Mouse (Mus musculus) cerebellum, adult 8-10 months (tissue): ENCODE measurements around the gene Skiv2l.

Experiments
- DNase-seq: peaks from one replicate; pipeline ENCODE4 v3.0.0; 2022

Gene Skiv2l

DNA sequence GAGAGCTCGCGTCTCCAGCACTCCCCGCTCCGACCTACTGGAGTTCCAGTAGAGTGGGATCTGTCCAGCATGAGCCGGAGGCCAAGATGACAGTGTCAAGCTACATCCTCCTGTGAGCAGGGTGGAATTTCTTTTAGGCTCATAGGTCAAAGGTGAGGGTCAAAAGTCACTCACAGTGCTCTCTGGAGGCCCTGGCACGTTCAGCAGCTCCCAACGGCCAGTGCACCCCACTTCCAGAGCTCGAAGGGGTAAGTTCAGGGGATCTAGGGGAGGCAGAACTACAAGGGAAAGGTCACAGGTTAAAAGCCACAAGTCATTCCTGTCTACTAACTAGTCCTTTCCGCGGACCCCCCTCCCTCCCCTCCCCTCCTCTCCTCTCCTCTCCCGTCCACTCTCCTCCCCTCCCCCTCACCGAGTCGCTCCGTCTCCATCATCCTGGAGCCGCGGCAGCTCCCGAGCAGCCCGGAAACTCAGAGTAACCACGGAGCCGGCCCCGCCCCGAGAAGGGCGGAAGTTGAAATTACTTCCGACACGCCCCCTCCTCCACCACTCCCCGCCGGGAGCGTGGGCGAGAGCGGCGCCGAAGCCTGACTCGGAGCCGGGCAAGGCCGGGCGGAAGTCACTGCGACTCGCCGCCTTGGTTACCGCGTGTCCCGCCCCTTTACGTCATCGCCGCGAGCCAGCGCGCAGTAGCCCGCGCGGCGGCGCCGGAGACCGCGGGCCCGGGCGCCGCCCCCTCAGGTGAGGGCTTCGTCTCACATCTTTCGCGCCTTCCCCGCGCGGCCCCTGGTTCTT is at the start of gene Skiv2l, which contains the start of gene Nelfe:
Skiv2l (minus strand) TSS at position 489 of the 795 bp plus-strand sequence.
Nelfe (plus strand) TSS at position 670 of the 795 bp plus-strand sequence.
- DNase-seq: peak; percentile 97

DNA sequence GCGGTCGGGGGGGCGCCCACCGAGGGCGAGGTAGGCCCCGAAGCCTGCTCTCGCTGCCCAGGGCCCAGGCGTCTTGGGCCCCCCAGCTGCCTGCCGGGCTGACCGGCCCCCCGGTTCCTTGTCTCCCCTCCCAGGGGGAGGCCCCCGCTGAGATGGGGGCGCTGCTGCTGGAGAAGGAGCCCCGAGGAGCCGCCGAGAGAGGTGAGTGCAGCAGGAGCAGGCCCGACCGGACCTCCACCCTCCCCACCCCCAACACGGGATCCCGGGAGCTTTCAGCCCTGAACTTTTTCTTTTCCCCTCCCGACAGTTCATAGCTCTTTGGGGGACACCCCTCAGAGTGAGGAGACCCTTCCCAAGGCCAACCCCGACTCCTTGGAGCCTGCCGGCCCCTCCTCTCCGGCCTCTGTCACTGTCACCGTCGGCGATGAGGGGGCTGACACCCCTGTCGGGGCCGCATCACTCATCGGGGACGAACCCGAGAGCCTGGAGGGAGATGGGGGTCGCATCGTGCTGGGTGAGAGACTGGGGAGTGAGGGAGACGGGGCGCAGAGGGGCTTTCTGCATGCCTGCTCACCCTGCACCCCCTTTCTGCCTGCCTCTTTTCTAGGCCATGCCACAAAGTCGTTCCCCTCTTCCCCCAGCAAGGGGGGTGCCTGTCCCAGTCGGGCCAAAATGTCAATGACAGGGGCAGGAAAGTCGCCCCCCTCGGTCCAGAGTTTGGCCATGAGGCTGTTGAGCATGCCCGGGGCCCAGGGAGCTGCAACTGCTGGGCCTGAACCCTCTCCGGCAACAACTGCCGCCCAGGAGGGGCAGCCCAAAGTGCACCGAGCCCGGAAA is 49.3 kb upstream of the Skiv2l start:
- peak; percentile 49 for DNase-seq

DNA sequence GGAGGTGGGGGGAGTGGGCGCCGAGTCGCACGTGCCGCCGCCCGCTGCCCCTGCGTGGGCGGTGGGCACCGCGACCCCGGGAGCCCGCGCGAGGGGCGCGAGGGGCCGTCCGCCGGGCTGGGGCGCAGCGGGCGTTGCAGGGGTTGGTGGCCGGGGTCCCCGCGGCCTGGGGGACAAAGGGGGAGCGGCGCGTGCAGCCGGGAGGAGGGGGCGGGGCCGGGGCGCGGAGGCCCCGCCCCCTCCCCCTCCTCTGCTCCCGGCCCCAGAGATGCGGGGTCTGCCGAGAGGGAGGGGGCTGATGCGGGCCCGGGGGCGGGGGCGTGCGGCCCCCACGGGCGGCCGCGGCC is 48.7 kb upstream of the Skiv2l start:
- DNase-seq: no peak

DNA sequence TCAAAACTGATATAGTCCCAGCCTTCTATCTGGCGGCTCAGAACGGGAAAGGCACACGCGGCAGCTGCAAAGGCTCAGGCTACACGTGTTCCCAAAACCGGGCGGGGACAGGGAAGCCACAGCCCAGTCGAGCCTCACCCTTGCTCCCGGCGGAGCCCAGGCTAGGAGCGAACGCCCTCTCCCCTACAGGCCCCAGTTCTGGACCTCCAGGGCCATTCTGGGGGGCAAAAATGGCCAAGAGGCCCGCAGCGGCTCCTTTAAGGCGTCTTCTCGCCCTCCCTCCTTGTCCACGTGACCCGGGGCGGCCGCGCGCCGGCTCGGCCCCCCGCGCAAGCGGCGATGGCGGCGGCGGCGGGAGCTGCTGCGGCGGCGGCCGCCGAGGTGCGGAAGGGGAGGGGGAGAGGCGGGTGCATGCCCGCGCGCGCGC is 48.2 kb upstream of the Skiv2l start, which contains the start of the genes C2 and Ehmt2:
C2 (minus strand) TSS at position 106 of the 427 bp plus-strand sequence.
Ehmt2 (plus strand) TSS at position 310 of the 427 bp plus-strand sequence.
- DNase-seq: peak; percentile 79

DNA sequence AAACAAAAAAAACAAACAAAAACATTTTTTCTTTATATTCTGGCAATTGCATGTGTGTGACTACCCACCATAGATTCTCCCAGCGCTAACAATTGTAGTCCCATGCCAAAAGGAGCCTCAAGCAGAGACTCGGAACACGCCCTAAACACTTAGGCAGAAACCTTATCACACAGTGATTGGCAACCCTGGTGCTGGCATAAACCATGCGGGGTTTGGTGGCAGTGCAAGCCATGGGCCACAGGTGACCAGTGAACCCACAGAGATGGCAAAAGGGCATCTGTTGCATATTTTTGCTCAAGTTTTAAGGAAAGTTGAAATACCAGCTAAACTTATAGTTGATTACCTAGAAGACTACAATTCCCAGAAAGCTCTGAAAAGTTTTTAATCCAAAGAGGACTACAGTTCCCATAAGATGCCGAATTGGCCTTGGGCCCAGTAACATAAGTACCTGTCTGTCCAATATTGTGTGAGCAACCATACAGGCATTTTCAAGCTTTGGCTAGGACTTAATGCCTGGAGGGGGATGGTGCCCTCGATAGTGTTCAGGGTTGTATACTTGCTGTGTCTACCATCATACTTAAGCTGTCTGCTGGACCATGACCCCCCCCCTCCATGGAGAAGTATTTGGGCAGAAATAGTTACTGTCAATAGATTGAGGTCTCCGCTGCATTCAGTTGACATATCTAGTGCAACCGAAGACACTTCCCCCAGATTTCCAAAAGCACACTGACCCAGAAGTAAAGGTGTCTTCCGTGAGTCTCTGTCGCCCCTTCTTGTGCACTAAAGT is 47.6 kb upstream of the Skiv2l start:
- peak; percentile 52 for DNase-seq

DNA sequence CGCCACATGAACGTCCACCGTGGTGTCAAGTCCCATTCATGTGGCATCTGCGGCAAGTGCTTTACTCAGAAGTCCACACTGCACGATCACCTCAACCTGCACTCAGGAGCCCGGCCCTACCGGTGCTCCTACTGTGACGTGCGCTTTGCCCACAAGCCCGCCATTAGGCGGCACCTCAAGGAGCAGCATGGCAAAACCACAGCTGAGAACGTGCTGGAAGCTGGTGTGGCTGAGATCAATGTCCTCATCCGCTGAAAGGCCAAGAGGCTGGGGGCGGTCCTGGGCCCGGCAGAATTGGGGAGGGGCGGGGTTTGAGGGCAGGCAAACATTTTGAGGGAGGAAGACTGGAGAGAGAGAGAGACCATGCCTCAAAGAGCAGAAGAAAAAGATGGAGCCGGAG is 46.4 kb upstream of the Skiv2l start:
- DNase-seq: no peak

DNA sequence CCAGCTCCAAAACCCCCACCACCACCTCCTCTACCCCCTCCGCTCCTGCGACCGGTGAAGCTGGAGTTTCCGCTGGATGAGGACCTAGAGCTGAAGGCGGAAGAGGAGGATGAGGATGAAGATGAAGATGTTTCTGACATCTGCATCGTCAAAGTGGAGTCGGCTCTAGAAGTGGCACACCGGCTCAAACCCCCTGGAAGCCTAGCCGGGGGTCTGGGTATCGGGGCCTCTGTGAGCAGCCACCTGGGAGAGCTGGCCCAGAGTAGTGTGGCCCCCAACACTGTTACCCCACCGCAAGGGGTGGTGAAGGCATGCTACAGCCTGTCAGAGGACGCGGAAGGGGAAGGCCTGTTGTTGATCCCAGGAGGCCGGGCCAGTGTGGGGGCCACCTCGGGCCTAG is 45.7 kb upstream of the Skiv2l start:
- DNase-seq: peak; percentile 37

DNA sequence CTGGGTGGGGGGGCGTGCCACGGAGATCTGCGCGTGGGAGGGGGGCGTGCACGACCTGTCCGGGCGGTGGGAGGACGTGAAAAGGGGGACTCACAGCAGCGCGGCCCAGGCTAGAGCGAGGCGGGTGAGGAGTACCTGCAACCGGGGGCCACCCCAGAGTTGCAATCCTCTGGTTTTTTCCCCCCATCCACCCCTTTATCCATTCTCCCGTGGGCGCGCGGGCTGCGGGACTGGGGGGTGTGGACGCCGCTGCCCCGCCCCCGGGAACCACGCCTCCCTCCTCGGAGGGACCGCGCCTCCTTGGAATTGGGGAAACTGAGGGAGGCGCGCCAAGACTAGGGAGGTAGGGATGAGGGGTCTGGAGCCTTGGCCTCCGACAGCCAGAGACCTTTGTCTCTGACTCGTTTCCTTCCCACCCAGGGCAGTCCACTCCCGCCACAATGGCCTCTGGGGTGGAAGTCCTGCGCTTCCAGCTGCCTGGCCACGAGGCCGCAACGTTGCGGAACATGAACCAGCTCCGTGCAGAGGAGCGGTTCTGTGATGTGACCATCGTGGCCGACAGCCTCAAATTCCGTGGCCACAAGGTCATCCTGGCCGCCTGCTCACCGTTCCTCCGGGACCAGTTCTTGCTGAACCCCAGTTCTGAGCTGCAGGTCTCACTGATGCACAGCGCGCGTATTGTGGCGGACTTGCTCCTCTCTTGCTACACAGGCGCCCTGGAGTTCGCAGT is 45.0 kb upstream of the Skiv2l start:
- peak; percentile 69 for DNase-seq

DNA sequence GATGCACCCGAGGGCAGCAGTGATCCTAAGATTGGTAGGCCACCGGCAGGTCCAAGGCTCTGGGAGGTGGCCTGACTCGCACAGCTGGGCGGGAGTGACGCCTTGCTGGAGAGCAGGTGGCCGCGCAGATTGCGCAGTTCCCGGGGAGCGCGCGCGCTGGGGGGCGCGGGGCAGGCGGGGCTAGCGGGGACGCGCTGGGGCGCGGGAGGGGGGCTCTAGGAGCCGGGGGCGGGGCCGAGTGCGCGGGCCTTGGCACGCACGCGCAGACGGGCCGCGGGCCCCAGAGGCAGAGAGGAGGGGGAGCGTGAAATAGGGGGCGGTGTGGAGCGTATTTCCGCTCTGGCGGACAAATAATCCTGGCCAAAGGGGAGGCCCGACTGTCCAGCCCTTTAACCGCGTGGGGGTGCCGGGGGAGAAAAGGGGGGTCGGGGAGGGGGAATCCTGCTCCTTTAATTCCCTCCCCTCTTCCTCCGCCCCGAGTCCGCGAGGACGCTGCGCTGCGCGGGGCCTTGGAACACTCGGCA is 44.1 kb upstream of the Skiv2l start:
- DNase-seq: peak; percentile 91

DNA sequence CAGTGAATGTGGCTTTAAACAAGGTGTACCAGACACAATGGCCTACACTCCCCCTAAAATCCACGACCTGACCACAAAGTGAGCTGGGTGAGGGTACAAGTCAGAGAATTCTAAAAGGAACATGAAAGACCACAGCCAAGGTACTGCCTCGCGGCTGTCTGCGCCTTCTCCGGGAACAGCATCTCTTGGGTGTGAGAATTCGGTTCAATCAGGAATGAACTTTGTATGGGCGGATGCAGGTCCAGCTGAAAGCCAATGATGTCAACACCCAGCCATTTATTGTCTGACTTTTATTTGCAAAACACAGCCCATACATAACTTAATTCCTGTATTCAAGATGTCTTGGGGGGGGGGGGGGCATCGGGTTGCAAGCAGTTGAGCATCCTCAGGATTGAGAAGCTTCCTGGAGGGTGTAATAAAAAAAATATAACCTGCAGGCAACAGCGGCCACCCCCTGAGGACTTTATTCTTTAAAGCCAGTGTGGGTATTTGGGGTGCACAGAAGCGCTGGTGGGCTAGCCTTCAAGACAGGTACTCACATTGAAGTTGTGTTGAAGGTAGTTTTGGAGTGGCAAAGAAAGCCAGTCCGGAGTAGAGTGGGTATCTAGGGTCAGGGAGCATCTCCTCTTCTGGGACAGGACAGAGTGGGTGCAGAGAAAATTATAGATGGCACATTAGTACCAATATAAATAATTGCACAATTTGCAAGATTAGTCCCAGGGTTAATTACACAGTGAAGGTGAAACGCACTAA is 43.2 kb upstream of the Skiv2l start:
- no peak for DNase-seq

DNA sequence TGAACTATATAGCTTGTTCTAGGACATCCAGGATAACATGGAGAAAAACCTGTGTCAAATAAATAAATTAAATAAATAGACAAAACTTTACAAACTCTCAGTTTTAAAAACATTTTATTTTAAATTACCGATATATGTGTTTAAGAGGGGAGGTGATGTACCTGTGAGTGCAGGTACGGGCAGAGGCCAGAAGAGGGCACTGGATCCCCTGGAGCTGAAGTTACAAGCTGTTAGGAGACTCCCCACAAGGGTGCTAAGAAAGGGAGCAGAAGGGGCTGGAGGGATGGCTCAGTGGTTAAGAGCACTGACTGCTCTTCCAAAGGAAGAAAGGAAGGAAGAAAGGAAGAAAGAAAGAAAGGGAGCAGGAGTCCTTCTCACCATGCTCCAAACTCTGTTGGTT is 41.4 kb upstream of the Skiv2l start:
- no peak for DNase-seq

DNA sequence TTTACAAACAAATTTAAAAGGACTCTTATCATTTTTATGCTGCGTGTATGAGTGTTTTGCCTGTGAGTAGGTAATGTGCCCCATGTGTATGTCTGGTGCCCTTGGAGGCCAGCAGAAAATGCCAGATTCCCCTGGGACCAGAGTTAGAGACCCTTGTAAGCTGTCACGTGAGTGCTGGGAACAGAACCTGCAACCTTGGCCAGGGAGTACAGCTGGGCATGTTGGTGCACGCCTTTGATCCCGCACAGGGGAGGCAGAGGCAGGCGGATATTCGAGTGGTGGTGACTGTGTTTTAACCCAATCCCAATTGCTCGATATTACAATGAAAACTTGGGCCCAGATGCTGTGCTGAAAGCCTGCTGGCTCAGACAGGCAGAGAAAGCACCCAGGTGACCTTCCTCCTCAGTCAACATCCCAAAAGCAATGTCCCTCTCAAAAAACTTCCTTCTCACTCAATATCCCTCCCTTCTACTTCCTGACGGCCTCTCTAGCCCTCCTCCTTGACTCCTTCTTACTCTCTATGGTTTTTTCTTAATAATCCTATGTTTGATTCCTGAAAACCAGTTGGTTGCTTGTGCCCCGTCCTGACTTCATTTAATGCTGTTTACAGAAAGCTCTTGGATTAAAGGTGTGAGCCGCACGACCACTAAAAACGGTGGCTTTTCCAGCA is 40.2 kb upstream of the Skiv2l start:
- DNase-seq: no peak

DNA sequence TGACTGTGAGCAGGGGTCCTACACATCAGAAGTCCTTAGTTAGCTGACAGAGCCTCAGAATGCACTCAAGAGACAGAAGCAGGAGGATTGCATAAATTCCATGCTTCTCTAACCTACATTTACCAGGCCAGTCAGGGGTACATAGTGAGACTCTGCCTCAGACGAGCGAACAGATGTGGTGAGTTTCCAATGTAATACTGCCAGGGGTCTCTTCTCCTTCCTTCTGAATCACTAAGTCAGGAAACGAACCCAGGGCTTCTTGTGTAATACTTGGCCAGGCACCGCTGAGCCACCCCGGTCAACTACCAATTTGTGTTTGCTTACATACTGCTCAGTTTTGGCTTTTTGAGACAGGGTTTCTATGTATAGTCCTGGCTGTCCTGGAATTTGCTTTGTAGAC is 37.9 kb upstream of the Skiv2l start:
- DNase-seq: no peak

DNA sequence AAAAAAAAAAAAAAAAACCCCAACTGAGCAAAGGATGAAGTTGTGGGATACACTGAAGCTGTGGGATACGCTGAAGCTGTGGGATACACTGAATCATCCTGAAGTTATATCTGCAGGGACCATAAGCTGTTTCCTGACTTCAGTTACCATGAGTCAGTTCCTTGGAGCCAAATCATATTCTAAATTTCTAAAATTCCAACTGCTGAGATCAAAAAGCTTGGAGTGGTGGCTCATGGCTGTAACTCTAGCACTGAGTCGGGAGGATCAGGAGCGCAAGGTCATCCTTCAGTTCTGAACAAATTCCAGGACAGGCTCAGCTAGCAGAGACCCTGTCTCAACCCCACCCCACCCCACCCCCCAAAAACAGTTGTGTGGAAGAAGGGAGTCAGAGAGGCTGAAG is 35.6 kb upstream of the Skiv2l start:
- DNase-seq: no peak

DNA sequence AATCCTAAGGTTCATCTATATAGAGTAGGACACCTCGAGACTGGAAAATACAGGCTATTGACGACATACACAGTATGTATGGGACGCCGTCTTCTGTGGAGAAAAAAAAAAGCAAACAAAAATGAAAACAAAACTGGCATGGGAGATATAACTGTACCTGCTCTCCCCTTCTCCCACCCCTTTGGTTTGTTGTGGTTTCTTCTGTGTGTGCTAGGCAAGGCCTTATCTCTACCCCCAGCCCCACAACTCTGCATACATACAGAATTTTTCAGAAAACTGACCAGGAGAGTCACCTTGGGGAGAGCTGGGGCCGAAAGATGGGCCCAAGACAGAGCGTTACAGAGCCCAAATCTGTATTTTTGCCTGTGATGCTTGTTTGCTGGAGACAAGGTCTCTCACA is 34.7 kb upstream of the Skiv2l start:
- DNase-seq: no peak

DNA sequence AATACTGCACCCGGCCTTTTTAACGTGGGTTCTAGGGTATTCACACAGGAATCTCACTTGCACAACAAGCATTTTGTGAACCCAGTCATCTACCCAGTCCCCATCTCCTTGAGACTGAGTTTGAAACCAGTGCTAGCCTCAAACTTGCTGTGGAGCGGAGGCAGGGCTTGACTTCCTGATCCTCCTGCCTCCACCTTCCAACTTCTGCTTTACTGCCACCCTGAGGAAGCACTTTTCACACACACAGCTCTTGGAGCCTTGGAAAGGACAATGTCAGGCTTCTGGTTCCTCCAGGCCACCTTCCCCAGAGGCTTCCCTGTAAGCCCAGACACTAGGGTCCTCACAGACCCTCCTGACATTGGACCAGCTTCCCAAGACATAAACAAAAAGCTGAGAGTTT is 33.3 kb upstream of the Skiv2l start:
- no peak for DNase-seq

DNA sequence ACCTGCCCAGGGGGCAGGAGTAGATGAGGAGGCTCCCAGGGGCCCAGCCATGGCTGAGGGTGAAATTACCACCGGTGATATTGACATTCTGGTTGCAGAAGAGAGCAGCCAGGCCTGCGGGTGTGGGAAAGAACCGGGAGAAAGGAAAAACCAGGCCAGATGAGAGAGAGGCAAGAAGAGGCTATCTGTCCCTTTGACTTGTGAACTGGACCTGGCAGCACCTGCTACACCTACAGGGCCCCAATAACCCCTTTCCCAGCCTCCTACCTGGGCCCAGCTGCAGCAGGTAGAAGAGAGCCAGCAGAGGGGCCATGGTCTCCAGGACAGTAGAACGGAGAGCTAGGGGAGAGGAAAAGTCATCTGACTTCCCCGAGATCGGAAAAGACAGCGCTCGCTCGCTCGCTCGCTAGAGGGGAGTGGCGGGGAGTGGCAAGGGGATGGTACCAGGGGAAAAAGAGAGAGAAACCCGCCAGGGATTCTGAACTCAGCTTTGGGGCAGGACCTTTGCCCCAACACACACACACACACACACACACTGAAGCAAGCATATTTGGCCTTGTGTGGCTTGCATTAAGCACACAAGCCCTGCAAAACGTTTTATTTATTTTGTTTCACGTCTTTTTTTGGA is 31.8 kb upstream of the Skiv2l start, which contains the start of gene Gm20547:
Gm20547 (minus strand) TSS at position 360 of the 628 bp plus-strand sequence.
- no peak for DNase-seq

DNA sequence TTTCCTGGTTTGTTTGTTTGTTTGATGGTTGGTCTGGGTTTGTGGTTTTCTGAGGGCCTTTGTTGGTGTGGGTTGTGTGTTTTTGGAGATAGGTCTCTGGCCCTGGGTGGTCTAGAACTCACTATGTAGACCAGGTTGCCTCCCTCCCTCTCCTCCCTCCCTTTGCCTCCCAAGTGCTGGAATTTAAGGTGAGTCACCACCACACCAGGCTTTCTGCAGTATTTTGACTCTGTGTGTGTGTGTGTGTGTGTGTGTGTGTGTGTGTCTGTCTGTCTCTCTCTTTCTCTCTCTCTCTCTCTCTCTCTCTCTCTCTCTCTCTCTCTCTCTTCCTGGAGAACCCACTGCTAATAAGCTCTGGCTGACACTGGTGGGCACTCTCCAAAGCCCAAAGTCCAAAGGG is 31.2 kb upstream of the Skiv2l start:
- no peak for DNase-seq

DNA sequence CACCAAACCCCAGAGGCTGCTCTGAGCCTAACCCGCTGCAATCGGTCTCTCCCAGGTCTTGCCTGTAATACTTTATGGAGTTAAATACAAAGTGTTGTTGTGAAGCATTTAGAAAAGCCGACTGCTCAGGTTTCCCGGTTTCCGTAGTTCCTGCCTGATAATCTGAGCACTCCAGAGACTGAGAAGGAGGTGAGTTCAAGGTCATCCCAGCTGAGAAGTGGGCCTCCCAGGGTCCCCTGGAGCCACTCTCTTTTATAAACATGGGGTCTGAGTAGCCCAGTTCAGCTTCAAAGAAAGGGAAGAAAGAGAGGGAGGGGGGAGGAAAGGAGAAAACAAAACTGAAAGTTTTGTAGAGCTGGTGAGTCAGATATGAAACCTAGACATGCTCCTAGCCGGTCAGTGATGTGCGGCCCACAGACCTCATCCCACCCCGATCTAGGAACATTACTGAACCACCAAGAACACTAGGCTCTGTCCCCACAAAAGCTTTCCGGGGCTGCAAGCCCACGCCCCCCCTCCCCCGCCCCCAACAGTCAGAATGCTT is 29.4 kb upstream of the Skiv2l start, which contains the start of gene Zbtb12:
Zbtb12 (plus strand) TSS at position 148 of the 544 bp plus-strand sequence.
- DNase-seq: no peak

DNA sequence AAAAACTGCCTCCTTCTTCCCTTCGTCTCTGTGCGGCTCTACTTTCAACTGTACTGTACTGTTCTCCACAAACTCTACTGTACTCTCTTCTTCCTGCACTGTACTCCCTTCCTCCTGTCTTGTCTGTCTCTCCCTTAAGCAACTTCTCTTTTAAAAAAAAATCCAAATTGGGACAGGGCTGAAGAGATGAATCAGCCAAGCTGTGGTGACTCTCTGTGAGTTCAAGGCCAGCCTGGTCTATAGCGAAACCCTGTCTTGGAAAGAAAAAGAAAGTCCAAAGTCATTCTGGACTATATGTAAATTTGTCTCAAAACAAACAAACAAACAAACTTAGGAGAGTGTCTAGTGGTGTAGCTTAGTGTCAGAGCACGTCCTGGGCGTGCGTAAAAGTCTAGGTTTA is 24.3 kb upstream of the Skiv2l start:
- no peak for DNase-seq
